Mouse (Mus musculus): ENCODE results near the gene Csf3r.

- TF ChIP-seq CTCF (IDR thresholded peaks at IDR 0.05; ENCODE audit: control insufficient read depth, insufficient read depth, low read length) (no peak), POLR2A (IDR thresholded peaks at IDR 0.05; ENCODE audit: borderline replicate concordance, control insufficient read depth, low read depth, low read length) (no peak)
Measured at GRCm38 (mm10) chr4:126018966-126019538, 5.3 kb upstream of the Csf3r start.
